Mouse (Mus musculus) left cerebral cortex, postnatal 36 days (tissue): ENCODE results near the gene Tmem196. TPM values are rescaled to one million over a fixed set of nuclear protein-coding genes. Genes with fewer than 3 reads are reported as not detected.
"Not testable (repeated sequence)": the region's sequence is repeated elsewhere in the genome, so short reads cannot be mapped to it uniquely, and the experiment has no call there.

ENCODE experiments used
- DNase-seq, 2 experiments: peaks; one replicate each; pipeline ENCODE4 v3.0.0; 2021 to 2022; ENCODE audit warnings: low spot score in 2 of 2, mixed read lengths in 1 of 2
- intact Hi-C: fragments of 180-260 bp; cut with DNase I; formaldehyde crosslinking; loops from one replicate; pipeline ENCODE4 v1.15.1; 2025
- total RNA-seq, 2 experiments: library from RNA; stranded (reverse); gene quantifications; 2 replicates each; pipeline ENCODE4 v1.2.3; 2021

Tmem196 gene
- 10 to 100 TPM; 32.7 to 36.0 TPM for total RNA-seq

GRCm38 (mm10) chr12:119945589-119946310 lies at the start of gene Tmem196:
Gene Tmem196, plus strand, starts transcription at chr12:119945822.
- intact Hi-C loops: loop anchor here (5.0 kb wide), 1 partner anchor 708 kb away; the partner anchor contains the start of gene Itgb8

GRCm38 (mm10) chr12:119946311-119946692 lies 680 bp downstream of the Tmem196 start:
- intact Hi-C loops: loop anchor here (5.0 kb wide), 1 partner anchor 709 kb away; the partner anchor contains the start of gene Itgb8
- peak in 1 of 2 experiments; percentile 22 for DNase-seq

More at GRCm38 (mm10) chr12:119945589-119946310, at the start of gene Tmem196:
- DNase-seq: peak; percentile 40 to 55

- intact Hi-C loops: no loop called here
- DNase-seq: no peak
Observed at GRCm38 (mm10) chr12:119957041-119957440, 11.4 kb downstream of the Tmem196 start.

- peak; percentile 14 to 30 for DNase-seq
- intact Hi-C loops: no loop called here
Observed at GRCm38 (mm10) chr12:119960730-119961129, 15.1 kb downstream of the Tmem196 start.

- DNase-seq: no peak
- intact Hi-C loops: no loop called here
Observed at GRCm38 (mm10) chr12:119965373-119965772, 19.8 kb downstream of the Tmem196 start.

GRCm38 (mm10) chr12:119970068-119970467 lies 24.4 kb downstream of the Tmem196 start:
- DNase-seq: no peak
- intact Hi-C loops: no loop called here

- intact Hi-C loops: loop anchor here (5.0 kb wide), 3 partner anchors 554 to 1054 kb away; no protein-coding TSS in a partner anchor
- DNase-seq: peak in 1 of 2 experiments; percentile 40
Observed at GRCm38 (mm10) chr12:119981731-119982130, 36.1 kb downstream of the Tmem196 start.

- DNase-seq: no peak
- intact Hi-C loops: no loop called here
Observed at GRCm38 (mm10) chr12:119998267-119998666, 52.6 kb downstream of the Tmem196 start.

- intact Hi-C loops: no loop called here
- no peak for DNase-seq
Observed at GRCm38 (mm10) chr12:120004280-120004679, 58.7 kb downstream of the Tmem196 start.

- no peak for DNase-seq
- intact Hi-C loops: no loop called here
Observed at GRCm38 (mm10) chr12:120014768-120015167, 69.1 kb downstream of the Tmem196 start.

GRCm38 (mm10) chr12:120015201-120015600 lies 69.6 kb downstream of the Tmem196 start:
- intact Hi-C loops: no loop called here
- no peak for DNase-seq

GRCm38 (mm10) chr12:120028089-120028959 lies 82.7 kb downstream of the Tmem196 start:
- DNase-seq: peak; percentile 40 to 54
- intact Hi-C loops: not testable (repeated sequence)
